Mouse (Mus musculus) frontal cortex, postnatal 14 days (tissue): ENCODE measurements around the gene Ltbr.

ENCODE experiments used
- DNase-seq, 2 experiments: peaks; one replicate each; pipeline ENCODE4 v3.0.0; 2022; ENCODE audit warnings: low spot score in 2 of 2

Ltbr gene

GRCm38 (mm10) chr6:125313546-125314230, at the start of gene Ltbr:
Gene Ltbr, minus strand, starts transcription at chr6:125313885.
- peak in 1 of 2 experiments; percentile 31 for DNase-seq

- no peak for DNase-seq
These were observed 49.3 kb upstream of the Ltbr start for GRCm38 (mm10) chr6:125363021-125363420.

GRCm38 (mm10) chr6:125361467-125362291, 48.0 kb upstream of the Ltbr start:
- peak in 1 of 2 experiments; percentile 43 for DNase-seq

- DNase-seq: no peak
These were observed 47.2 kb upstream of the Ltbr start for GRCm38 (mm10) chr6:125360846-125361245.

GRCm38 (mm10) chr6:125359999-125360398, 46.3 kb upstream of the Ltbr start:
- DNase-seq: no peak

- DNase-seq: no peak
These were observed 43.6 kb upstream of the Ltbr start for GRCm38 (mm10) chr6:125357334-125357733.

GRCm38 (mm10) chr6:125356264-125356663, 42.6 kb upstream of the Ltbr start:
- no peak for DNase-seq

- DNase-seq: no peak
These were observed 41.6 kb upstream of the Ltbr start for GRCm38 (mm10) chr6:125355197-125355741.

- DNase-seq: no peak
These were observed 40.9 kb upstream of the Ltbr start for GRCm38 (mm10) chr6:125354352-125355151.

GRCm38 (mm10) chr6:125353655-125354054, 40.0 kb upstream of the Ltbr start:
- no peak for DNase-seq

GRCm38 (mm10) chr6:125353221-125353620, 39.5 kb upstream of the Ltbr start:
- no peak for DNase-seq

- no peak for DNase-seq
These were observed 39.1 kb upstream of the Ltbr start for GRCm38 (mm10) chr6:125352811-125353210.

- DNase-seq: no peak
These were observed 38.3 kb upstream of the Ltbr start for GRCm38 (mm10) chr6:125352046-125352384.

GRCm38 (mm10) chr6:125351368-125352045, 37.8 kb upstream of the Ltbr start:
- no peak for DNase-seq

GRCm38 (mm10) chr6:125350995-125351324, 37.3 kb upstream of the Ltbr start:
- no peak for DNase-seq

GRCm38 (mm10) chr6:125350231-125350994, 36.7 kb upstream of the Ltbr start:
- DNase-seq: no peak

GRCm38 (mm10) chr6:125349575-125350230, 36.0 kb upstream of the Ltbr start:
- DNase-seq: no peak

- no peak for DNase-seq
These were observed 35.3 kb upstream of the Ltbr start, which contains the start of gene Tnfrsf1a for GRCm38 (mm10) chr6:125348721-125349574. Gene Tnfrsf1a, plus strand, starts transcription at chr6:125349362.

- no peak for DNase-seq
These were observed 32.3 kb upstream of the Ltbr start for GRCm38 (mm10) chr6:125346029-125346428.
